Mouse (Mus musculus) hematopoietic multipotent progenitor cell, adult 10-12 weeks (in vitro differentiated cells): ENCODE data around the gene Zfp639. TPM values are rescaled to one million over a fixed set of nuclear protein-coding genes. Genes with fewer than 3 reads are reported as not detected.

Experiments used
- polyA plus RNA-seq: library from polyadenylated mRNA; stranded (reverse); fragments of >175 nt; gene quantifications from 2 replicates; pipeline ENCODE4 v1.2.3, GENCODE M21; 2012; ENCODE audit warnings: low replicate concordance

The Zfp639 gene
- polyA plus RNA-seq = 5.0 and 6.1 TPM in 2 replicates

GRCm38 (mm10) chr3:32509496-32510374 is at the start of gene Zfp639:
TSS of gene Zfp639 (plus strand) at chr3:32510259.

DNA sequence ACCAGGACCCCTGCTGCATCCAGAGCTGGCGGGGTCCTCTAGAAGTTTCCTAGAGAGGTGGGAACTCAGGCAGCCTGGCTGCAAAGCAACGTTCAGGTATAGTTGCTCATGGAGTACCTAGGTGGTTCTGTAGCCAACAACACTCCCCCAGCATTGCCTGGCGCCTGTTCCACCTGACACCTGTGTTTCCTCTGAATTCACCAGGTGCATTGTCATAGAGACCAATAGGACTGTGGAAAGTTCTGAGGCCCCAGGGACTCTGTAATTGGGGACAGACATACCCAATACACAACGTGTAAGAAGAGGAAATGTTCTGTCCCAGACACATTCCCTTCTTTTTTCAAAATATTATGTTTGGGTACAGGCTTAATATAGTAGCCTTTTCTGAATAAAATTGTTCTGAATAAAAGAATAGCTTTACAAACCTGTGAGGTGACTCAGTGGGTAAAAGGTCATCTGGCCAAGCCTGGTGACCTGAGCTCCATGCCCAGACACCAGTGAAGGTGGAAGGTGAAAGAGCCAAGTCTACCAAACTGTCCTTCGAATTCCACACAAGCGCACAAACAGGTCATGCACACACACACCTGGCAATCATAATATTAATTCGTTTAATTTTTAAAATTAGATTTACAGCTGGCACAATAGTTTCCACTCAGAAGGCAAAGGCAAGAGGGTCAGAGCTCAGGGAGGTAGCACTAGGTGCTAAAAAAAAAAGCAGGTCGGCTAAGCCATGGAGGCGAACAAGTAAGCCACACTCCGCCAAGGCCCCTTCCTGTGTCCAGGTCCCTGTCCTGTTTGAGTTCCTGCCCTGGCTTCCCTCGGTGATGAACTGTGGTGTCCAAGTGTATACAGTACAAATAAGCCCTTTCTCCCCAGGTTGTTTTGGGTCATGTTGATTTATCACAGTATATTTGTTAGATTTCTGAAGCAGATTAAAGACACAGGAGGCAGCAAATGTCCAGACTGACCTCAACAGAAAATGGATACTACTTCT is 17.7 kb upstream of the Zfp639 start, which contains the start of gene Kcnmb3:
Gene Kcnmb3 (minus strand): TSS at position 135 of the 994 bp plus-strand sequence.

GRCm38 (mm10) chr3:32529303-32529898 is 19.3 kb downstream of the Zfp639 start, which contains the start of gene Mfn1:
TSS of gene Mfn1 (plus strand) at chr3:32529465.

Other genes with a start within 250 kb of the Zfp639 start
- 2.1 and 3.1 TPM in 2 replicates for gene Zmat3, start 144.2 kb upstream of the Zfp639 start, polyA plus RNA-seq
- gene Pik3ca, start 112.6 kb upstream of the Zfp639 start, polyA plus RNA-seq = 1.6 and 4.9 TPM in 2 replicates
- 0.13 and 0.35 TPM in 2 replicates for gene Kcnmb3, start 18.0 kb upstream of the Zfp639 start, polyA plus RNA-seq
- gene Mfn1, start 19.2 kb downstream of the Zfp639 start, polyA plus RNA-seq = 3.7 and 6.0 TPM in 2 replicates
- gene Gnb4, start 106.3 kb downstream of the Zfp639 start, polyA plus RNA-seq = 2.3 and 2.5 TPM in 2 replicates
- gene Actl6a, start 196.0 kb downstream of the Zfp639 start, polyA plus RNA-seq = 8.9 and 11.8 TPM in 2 replicates
- 3.7 and 60.8 TPM in 2 replicates for gene Ndufb5, start 226.7 kb downstream of the Zfp639 start, polyA plus RNA-seq
- 0.66 and 0.68 TPM in 2 replicates for gene Mrpl47, start 227.3 kb downstream of the Zfp639 start, polyA plus RNA-seq